Mouse (Mus musculus): Measurements from ENCODE around the gene Ncapd2.

The Ncapd2 gene

GRCm38 (mm10) chr6:125215148-125215954 is 23.9 kb upstream of the Ncapd2 start, which contains the start of gene Vamp1:
TSS of gene Vamp1 (plus strand) at chr6:125215551.
- peak; percentile 99 for DNase-seq (ENCODE audit: low read depth, low spot score)

DNA sequence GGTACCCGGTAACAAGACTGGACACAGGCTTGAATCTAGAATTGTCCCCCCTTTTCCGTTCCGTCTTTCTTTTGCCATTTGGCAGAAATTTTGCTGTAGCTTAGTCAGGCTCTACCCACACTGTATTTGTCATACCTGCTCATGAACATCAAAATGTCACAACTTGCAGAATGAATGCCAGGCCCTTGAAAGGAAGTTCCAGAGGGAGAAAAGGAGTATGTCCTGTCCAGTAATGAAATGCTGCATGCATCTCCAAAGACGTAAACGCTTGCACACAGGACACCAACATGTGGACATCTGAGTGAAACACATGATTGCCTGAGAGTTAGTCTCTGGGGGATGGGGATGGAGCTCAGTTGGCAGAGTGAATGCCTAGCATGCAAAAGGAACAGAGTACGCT is 22.2 kb upstream of the Ncapd2 start:
- DNase-seq (ENCODE audit: low read depth, low spot score) = peak; percentile 29

GRCm38 (mm10) chr6:125213129-125213528 is 21.6 kb upstream of the Ncapd2 start:
- DNase-seq (ENCODE audit: low read depth, low spot score) = no peak

- no peak for DNase-seq (ENCODE audit: low read depth, low spot score)
Measured at GRCm38 (mm10) chr6:125212621-125213020, 21.1 kb upstream of the Ncapd2 start.

DNA sequence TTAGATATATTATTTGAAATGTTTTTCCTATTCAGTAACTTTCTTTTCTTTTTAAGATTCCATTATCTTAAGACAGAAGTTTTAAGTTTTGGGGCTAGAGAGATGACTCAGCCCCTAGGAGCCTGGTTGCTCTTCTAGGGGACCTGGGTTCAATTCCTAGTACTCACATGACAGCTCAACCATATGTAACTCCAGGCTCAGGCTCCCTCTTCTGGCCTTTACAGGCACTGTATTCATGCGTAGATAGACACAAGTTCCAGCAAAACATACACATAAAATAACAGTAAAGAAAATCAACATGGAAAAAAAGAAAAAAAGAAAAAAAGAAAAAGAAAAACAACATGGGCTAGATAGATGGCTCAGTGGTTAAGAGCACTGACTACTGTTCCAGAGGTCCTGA is 18.9 kb upstream of the Ncapd2 start:
- no peak for DNase-seq (ENCODE audit: low read depth, low spot score)

GRCm38 (mm10) chr6:125197166-125197565 is 5.7 kb upstream of the Ncapd2 start:
- peak; percentile 60 for DNase-seq (ENCODE audit: low read depth, low spot score)

DNA sequence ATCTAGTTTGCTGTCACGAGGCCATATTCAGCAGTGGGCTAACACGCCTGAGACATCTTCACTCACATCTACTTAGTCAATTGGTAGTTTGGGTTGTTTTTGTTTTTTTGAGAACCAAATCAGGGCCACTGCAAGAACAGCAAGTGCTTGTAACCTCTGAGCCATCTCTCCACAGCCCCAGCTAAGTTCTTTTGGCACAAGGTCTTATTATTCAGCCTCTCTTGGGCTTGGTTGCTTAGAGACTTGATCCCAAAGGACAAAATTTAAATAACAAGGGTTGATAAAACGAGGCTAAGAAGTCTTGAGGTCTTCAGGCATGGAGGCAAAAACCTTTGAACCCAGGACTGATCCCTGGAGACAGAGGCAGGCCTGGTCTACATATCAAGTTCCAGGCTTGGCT is 4.8 kb upstream of the Ncapd2 start:
- DNase-seq (ENCODE audit: low read depth, low spot score) = no peak

DNA sequence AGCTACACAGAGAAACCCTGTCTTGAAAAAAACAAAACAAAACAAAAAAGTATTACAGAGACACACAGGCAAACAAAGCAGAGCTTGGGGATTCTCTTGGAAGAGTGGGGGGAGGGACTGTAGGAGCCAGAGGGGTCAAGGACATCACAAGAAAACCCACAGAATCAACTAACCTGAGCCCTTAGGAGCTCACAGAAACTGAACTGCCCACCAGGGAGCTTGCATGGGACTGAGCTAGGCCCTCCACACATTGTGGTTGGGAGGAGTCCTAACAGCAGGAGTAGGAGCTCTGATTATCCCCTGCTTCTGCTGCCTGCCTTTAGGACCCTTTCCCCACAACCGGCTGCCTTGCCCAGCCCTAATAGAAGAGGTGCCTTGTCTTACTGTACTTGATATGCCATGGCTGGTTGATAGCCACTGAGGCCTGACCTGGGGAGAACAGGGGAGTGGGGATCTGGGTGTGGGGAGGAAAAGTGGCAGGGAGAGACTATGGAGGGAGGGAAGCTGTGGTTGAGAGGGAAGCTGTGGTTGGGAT is 4.1 kb upstream of the Ncapd2 start:
- no peak for DNase-seq (ENCODE audit: low read depth, low spot score)

GRCm38 (mm10) chr6:125193390-125193789 is 1.9 kb upstream of the Ncapd2 start:
- DNase-seq (ENCODE audit: low read depth, low spot score) = no peak

GRCm38 (mm10) chr6:125192841-125193240 is 1.3 kb upstream of the Ncapd2 start:
- no peak for DNase-seq (ENCODE audit: low read depth, low spot score)

DNA sequence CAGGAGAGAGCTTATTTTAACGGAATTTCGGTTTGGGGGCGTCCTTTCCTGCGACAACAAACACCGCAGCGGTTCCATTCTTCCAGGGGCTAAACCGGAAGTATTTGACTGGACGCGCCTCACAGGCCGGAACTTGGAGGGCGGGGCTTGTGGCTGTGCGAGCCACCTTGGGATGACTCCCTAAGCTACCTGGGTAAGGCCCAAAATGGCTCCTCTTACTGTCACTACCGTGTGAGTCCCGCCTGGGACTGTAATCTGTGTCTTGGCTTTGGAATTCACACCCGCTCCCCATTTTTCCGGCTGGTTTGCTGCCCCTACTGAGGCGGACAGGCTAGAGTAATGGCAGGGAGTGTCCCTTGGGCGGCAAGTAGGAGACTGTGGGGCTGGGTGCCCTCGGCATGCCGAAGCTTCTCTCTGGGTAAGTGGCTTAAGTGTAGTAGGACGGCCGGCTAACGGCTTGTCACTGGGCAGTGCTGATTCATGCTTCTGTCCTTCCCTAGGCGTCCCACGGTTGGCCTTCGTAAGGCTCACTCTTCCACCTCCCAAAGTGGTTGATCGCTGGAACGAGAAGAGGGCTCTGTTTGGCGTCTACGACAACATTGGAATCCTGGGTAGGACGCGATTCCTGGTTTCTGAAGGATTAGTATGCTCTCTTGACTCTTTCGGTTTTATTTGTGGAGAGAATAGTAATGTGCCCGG is 664 bp upstream of the Ncapd2 start:
- DNase-seq (ENCODE audit: low read depth, low spot score) = peak; percentile 97

GRCm38 (mm10) chr6:125190816-125191215 is 685 bp downstream of the Ncapd2 start:
- DNase-seq (ENCODE audit: low read depth, low spot score) = no peak

DNA sequence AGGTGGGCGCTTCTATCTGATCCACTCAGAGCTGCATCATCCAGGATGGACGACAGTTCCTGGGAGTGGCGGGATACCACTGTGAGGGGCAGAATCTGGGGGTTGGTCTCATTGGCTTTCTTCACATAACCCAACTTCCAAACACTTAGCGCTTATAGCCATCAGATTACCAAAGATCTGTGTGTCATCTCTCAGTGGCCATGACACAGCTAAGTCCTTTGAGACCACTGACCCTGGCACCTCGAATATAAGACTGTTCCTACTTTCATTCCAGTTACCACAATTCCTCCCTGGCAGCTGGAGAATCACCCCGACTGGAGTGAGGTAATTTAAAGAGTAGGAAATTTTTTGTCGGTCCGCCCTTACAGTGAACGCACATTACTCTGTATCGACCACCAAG is 5.3 kb downstream of the Ncapd2 start:
- DNase-seq (ENCODE audit: low read depth, low spot score) = no peak

DNA sequence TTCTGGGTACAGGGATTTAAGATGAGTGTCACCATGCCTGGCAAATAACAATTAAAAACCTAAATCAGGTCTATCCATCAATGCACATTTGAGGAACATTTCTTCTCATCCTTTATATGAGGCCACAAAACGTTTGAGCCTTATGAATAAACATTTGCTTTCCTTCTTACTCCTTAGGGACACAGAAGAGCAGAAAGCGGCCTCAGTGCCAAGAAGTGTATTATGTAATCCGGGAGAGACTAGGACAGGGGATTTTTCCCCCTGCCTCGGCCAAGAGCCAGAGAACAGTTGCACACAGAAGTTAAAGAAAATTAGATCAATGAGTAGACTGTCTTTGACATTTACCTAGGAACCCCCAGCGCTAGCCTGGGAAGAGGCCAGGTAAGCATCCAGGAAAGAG is 9.4 kb downstream of the Ncapd2 start:
- peak; percentile 29 for DNase-seq (ENCODE audit: low read depth, low spot score)

DNA sequence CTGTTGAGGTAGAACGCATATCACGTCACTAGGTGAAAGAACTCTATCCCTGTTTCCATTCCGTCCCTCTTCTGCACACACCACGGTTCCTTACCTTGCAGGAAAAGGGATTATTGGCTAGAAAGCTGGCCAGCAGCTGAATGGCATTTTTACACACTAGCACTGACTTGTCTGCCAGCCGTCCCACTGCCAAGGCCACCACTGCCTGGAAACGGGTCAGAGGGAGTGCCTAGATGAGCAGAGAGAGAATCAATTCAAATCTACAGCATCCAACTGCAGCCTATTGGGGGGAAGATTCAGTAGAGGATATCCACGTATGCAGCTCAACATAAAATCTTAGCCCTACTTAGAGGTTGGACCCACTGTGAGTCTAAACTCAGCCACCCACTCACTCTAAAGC is 11.9 kb downstream of the Ncapd2 start:
- no peak for DNase-seq (ENCODE audit: low read depth, low spot score)

DNA sequence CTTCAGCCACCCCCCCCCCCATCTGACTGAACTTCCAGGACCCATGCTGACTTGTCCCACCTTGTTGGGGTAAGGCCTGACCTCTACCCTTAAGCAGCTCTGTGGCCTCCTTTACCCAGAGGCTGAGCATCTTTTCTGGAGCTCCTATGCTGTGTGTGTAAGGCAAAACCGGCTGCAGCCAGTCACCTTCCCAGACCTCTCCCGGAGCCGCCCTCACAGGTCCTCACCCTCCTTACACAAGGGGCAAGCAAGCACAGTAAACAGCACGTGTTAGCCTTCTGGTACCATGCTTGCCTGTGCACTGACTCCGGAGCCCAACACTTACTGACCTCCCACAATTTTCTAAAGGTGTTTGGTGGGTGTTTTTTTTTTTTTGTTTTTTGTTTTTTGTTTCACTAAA is 16.0 kb downstream of the Ncapd2 start:
- DNase-seq (ENCODE audit: low read depth, low spot score) = no peak

DNA sequence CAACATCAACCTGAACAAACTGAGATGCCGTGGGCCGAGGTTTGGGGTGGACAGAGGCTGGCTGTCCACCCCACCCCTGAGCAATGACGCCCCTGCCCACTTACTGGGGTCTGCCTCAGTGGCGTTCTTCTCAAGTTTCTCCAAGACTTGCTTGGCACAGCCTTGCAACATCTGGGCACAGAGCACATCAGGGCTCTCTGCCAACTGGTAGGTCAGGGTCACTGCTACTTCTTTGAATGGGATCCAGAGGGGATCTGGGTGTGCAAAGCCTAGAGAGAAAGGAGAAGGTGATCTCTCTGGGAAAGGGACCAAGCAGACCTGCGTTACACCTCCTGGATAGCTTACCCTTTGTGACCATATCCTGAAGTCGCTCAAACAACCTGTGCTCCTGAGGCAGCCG is 18.2 kb downstream of the Ncapd2 start:
- DNase-seq (ENCODE audit: low read depth, low spot score) = no peak

- no peak for DNase-seq (ENCODE audit: low read depth, low spot score)
Measured at GRCm38 (mm10) chr6:125172474-125172873, 19.0 kb downstream of the Ncapd2 start.

DNA sequence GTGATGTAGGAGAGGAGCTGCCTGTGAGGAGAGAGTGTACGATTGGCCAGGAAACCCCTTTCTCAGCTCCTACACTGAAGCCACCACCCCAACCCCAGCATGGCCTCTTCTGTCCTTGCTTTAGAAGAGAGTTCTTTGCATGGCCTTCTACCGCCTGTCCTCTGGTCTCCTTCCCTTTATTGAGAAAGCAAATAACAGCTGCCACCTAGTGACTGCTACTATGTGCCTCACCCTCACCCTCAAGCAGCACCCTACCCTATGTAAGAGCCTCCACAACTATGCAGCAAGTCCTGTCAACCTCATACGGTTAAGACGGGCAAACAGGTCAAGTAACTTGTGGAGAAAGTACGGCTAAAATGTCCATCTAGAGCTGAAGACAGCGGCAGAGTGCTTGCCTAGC is 21.3 kb downstream of the Ncapd2 start:
- DNase-seq (ENCODE audit: low read depth, low spot score) = peak; percentile 42

- DNase-seq (ENCODE audit: low read depth, low spot score) = peak; percentile 73
Measured at GRCm38 (mm10) chr6:125168086-125168485, 23.4 kb downstream of the Ncapd2 start.

- peak; percentile 81 for DNase-seq (ENCODE audit: low read depth, low spot score)
Measured at GRCm38 (mm10) chr6:125166861-125167650, 24.4 kb downstream of the Ncapd2 start.

All from brain, adult 2 months (tissue).